Mouse (Mus musculus) left cerebral cortex, postnatal 10 days (tissue): ENCODE results near the gene Supt16. TPM values are rescaled to one million over a fixed set of nuclear protein-coding genes. Genes with fewer than 3 reads are reported as not detected.

Source experiments
- DNase-seq, 2 experiments: peaks; one replicate each; pipeline ENCODE4 v3.0.0; 2021 to 2022; ENCODE audit warnings: low spot score in 2 of 2, mixed read lengths in 1 of 2; ENCODE audit errors: extremely low spot score in 1 of 2
- intact Hi-C: fragments of 180-260 bp; cut with DNase I; formaldehyde crosslinking; loops from one replicate; pipeline ENCODE4 v1.15.1; 2025
- total RNA-seq, 2 experiments: library from RNA; stranded (reverse); gene quantifications; 2 replicates each; pipeline ENCODE4 v1.2.3; 2021

Gene Supt16
- 10 to 100 TPM; 48.3 to 53.1 TPM for total RNA-seq

DNA sequence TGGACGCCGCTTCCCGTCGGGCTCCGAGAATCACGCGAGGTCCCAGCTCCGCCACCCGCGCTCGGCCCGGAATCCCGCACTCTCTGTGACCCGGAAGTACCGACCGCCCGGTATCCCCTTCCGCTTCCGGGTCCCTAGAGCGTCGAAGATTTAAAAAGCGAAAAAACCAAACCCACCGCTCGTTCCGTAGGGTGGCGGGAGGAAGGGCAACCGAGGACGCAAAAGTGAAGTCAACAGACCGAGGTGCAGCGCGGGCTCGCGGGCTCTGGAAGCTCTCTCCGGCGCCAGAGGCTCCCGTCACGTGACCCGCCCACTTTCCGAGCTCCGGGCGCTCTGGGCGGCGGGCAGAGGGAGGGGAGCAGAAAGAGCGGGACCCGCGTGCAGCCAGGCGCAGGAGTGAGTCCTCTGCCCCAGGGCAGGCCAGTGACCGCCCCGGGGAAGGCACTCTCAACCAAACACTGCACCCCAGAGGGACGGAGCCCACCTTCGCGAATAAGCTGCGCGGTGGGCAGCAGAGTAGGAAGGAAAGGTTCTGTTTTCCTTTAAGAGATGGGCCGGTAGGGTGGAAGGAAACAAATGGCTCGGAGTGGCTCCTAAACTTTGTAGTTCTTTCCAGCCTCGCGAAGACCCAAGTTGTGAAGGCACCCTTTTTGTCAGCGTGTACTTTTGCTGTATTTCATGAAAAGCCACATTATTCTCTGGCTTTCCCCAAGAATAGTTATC lies at the start of gene Supt16:
Gene Supt16 (minus strand): TSS at position 261 of the 723 bp plus-strand sequence.
- DNase-seq: peak; percentile 73 to 91
- intact Hi-C loops: loop anchor here (5.0 to 10.0 kb wide), 2 partner anchors 45 to 293 kb away; no protein-coding TSS in a partner anchor

DNA sequence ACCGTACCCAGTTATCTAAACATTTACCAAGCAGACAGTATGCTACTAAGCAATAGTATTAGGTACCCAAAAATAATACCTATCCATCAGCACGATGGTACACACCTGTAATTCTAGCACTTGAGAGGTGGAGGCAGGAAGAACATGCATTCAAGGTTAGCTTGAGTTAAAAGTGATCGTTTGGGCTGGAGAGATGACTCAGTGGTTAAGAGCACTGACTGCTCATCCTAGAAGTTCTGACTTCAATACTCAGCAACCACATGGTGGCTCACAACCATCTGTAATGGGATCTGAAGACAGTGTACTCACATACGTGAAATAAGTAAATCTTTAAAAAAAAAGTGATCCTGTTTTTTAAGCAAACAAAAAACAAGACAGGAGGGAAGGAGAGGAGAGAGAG lies 48.9 kb upstream of the Supt16 start:
- intact Hi-C loops: no loop called here

DNA sequence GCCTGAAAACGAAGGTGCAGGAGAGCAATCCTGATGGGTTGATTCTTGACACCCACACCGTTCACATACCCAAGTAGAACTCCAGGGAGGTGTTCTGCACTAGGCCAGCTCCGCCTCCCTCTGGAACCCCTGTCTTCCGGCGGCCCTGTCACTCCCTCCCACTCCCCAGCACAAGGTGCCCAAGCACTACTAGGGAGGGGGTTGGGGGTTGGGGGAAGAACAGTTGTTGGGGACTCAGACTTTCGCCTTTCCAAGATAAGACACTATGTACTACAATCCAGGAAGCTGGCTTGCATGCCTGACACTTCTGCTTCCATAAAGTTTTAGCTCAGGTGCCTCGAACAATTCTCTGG lies 47.5 kb upstream of the Supt16 start:
- no peak for DNase-seq
- intact Hi-C loops: loop anchor here (5.0 kb wide), 1 partner anchor 47 kb away; the partner anchor contains the start of gene Supt16

More for the DNA sequence above, 48.9 kb upstream of the Supt16 start:
- no peak for DNase-seq

DNA sequence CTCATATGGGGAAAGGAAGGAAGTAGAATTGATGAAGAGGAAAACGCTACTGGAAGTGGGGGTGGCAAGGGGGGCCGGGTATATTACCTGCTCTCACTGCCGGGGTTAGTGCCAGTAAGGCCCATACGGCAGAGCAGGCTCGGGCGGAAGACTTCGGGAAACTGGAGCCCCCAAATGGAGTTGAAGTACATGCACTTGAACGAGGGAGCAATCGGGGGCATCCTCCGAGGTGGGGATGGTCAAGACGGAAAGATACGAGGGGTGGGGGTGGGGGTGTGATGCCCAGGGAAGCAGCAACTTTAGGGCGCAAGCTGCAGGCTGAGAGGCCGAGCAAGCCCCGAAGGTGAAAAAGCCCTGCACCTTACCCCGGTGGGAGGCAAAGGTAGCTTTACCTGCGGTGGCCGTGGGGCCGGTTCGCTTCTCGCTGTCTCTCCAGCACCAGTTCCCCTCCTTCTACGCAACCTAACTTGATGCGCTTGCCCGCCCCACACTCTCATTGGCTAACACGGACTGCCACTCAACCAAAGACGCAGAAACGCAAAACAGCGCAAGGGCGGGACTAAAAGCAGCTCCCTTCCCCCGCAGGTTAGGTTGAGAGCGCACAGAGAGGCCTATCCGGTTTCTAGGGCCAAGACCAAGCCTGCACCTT lies 46.9 kb upstream of the Supt16 start:
- peak; percentile 98 to 99 for DNase-seq
- intact Hi-C loops: loop anchor here (5.0 kb wide), 1 partner anchor 47 kb away; the partner anchor contains the start of gene Supt16

DNA sequence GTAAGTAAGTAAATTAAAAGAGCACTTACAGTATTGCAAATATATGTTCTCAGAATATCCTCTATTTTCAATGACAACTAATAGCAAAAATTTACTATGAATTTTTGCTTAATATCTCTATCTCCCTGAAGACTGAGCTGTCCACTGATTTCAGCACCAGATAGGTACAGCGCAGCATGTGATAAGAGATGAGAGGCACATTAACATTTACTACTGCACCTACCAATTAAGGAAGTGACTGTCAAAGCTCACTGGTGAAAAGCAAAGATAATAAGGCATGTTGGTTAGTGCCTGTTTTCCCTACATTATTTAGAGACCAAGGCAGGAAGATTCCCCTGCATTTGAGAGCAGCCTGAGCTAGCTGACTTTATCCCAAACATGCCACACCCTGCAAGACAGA lies 39.0 kb upstream of the Supt16 start:
- intact Hi-C loops: no loop called here
- DNase-seq: no peak

DNA sequence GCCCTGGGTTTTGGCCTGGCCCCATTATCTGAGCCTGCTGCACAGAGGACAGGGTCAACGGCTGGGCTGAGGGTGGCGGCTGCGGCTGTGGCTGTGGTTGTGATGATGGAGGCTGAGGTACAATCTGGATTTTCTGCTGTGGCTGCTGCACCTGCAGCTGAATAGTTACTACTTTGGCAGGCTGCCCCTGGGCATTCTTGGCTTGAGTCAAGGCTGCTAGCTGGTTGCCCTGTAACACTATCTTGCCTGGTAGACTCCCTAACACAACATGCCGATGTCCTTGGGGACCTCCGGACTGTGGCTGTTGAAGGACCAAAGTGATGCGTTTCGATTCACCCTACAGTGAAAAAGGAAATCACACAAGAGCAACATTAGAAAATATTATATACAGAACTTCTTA lies 37.9 kb upstream of the Supt16 start:
- DNase-seq: no peak
- intact Hi-C loops: no loop called here

DNA sequence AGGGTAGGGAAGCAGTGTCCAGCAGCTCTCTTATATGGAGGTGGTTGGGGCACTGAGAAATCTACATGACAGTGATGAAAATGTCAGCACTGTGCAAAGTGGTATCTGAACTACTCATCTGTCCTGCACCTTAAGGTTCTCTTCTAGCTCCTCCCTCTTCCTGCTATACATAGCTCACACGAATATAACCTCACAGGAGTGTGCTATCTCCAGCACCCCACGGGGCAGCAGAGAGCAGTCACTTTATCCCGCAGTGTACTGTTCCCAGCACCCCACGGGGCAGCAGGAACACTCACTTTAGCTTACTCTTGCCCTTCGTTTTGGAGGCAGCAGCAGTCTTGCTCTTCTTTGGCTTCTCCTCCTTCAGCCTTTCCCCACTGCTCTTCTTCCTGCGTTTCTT lies 35.0 kb upstream of the Supt16 start:
- no peak for DNase-seq

DNA sequence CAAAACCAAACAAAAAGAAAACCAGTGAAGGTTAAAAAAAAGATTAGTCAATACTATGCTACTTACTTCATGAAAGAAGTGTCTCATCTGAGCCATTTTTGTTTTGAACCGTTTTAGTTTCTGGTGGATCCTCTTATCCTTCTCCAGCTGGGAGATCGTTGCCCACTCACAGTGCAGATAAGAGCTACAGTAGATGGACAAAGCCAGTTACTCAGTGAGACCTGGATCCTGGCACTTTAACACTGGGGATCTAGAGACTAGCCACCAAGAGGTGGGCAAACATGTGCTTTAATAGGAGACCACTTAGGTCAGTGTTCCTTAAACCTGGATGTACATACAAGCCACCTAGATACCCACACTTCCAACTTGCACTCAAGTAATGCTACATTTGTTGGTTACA lies 28.8 kb upstream of the Supt16 start:
- no peak for DNase-seq
- intact Hi-C loops: loop anchor here (2.0 to 10.0 kb wide), 3 partner anchors 13 to 151 kb away; no protein-coding TSS in a partner anchor

More for the DNA sequence above, 35.0 kb upstream of the Supt16 start:
- intact Hi-C loops: no loop called here

DNA sequence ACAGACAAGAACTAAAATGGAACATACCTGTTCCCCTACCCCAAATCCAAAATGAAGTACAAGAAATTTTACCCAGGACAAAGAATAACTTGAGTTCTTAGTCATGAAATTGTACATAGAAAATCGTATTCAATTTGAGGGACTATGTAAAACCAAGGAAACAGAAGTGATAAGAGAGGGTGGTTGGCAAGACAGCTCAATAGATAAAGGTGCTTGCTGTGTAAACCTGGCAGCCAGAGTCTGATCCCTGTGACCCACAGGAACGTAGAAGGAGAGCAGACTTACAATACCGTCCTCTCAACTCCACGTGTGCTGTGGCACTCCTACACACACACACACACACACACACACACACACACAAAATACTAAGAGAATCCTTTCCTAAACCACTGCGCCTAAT lies 20.0 kb upstream of the Supt16 start:
- intact Hi-C loops: loop anchor here (5.0 kb wide), 1 partner anchor 40 kb away; no protein-coding TSS in a partner anchor
- no peak for DNase-seq

DNA sequence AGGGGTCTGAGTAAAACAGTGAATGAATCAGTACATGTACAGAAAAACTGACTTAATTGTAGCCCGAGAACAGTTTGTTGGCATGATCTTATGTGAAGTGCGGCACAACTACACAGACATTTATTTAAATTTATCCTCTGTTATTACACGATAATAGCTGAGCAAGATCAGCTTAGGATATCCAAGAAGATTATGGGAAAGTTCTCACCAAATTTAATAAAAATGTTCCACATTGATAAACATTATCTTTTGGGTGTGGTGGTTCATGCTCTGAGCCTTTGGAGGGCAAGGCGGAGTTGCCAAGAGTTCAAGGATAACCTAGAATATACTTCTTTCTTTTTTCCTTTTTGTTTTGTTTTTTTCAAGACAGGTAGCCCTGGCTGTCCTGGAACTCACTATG lies 2.2 kb upstream of the Supt16 start:
- intact Hi-C loops: loop anchor here (5.0 to 10.0 kb wide), 2 partner anchors 43 to 295 kb away; no protein-coding TSS in a partner anchor

DNA sequence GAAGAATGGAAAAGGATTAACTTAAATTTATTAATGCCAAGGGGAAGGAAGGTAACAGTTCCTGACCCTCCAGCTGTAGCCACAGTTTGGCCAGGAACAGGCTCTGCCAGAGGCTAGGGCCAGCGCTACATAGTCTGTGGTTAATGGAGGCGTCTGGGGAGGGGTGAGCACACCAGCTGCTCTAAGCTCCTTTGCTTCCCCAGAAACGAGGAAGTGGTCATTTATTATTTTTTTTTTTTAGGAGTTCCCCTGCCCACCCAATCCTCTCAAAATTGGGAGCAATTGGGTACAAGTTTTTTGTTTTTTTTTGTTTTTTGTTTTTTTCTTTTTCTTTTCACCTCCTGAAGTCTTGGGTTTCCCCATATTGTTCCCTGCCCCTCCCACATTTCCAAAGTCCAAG lies 925 bp upstream of the Supt16 start:
- no peak for DNase-seq
- intact Hi-C loops: loop anchor here (5.0 to 10.0 kb wide), 2 partner anchors 44 to 293 kb away; no protein-coding TSS in a partner anchor

More for the DNA sequence above, 2.2 kb upstream of the Supt16 start:
- DNase-seq: no peak

DNA sequence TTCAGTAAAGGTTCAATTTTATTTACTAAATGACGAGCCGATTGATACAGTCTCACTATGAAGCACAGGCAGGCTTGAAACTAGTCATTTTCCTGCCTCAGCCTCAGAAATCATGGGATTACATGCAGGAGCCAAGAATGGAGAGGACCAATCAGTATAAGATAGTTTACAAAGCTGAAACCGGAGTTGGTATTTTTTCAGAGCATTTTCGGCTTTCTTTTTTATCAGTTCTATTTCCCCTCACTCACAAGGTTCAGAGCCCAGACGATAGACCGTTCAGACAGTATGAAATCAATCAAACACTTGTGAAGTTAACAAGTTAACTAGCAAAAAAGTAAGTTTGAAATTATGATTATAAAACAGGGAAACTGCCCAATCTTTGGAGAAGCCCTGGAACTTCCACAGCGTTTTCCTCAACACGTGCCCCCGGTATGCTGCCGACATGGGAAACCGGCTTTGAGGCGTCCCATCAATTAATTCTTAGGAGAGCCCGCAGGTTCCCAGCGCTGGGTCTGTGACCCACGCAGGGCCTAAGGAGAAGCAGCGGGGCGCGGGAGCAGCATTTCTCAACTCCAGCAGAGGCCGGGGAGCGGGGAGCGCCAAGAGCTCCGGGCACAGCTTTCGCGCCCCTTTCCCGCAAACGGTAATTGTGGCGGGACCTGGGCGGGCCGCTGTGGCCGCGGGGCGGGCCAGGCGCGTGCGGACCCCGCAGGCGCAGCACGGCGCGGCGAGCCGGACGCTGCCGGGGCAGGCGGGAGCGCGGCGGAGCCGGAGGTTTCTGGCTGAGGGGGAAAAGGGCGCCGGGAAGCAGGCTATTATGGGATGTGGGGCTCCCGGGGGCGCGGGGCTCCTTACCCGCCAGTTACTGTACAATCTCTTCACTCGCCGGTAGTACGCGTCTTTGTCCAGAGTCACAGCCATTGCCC lies 723 bp downstream of the Supt16 start:
- DNase-seq: peak in 1 of 2 experiments; percentile 45
- intact Hi-C loops: loop anchor here (5.0 to 10.0 kb wide), 2 partner anchors 46 to 292 kb away; no protein-coding TSS in a partner anchor

DNA sequence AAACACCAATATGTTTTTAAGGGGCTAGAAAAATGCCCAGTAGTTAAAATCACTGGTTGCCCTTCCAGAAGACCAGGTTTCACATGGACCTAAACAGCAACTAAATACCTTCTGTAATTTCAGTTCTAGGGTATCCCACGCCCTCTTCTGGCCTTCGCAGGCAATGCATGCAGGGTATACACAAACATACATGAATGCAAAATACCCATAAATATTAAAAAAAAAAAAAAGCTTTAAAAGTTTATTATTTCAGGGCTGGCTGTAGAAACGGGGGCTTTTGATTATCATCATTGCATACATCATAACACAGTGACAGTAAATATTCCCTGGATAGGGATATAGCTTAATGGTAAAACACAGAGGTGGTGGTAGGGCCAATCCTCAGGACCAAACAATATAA lies 1.5 kb downstream of the Supt16 start:
- intact Hi-C loops: loop anchor here (5.0 to 10.0 kb wide), 2 partner anchors 47 to 291 kb away; no protein-coding TSS in a partner anchor
- DNase-seq: peak in 1 of 2 experiments; percentile 43

DNA sequence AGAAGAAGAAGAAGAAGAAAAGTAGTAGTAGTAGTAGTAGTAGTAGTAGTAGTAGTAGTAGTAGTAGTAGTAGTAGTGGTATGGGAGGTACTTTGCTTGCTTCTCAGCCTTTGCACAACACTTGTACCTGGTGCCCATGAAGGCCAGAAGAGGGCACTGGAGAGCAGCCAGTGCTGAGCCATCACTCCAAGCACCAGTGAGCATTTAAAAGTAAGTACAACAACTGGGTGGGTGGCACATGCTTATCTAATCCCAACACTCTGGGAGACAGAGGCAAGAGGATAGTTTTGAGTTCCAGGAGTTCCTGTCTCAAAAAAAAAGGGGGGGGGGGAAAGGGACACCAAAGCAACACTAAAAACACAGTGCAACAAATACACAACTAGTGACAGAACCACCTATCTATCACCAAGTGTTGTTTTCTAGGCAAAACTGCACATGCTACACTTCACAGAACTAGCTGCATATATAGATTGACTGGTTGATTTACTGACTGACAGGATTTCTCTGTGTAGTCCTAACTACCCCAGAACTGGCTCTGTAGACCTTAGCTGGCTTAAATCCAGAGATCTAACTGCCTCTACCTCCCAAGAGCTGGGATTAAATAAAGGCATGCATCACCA lies 6.4 kb downstream of the Supt16 start:
- intact Hi-C loops: loop anchor here (5.0 to 10.0 kb wide), 2 partner anchors 69 to 286 kb away; no protein-coding TSS in a partner anchor
- DNase-seq: peak in 1 of 2 experiments; percentile 27

DNA sequence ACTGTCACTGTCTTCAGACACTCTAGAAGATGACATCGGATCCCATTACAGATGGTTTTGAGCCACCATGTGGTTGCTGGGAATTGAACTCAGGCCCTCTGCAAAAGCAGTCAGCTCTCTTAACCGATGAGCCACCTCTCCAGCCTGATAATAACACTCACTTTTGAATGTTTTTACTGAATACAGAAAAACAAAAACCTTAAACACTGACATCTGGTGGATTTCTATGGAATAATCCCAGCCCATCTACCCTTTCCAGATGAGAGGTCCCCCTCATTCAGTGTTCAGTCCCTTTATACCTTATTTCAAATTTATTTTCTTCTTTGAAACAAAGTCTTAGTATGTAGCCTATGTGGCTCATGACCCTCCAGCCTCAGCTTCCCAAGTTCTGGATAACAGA lies 7.7 kb downstream of the Supt16 start:
- intact Hi-C loops: no loop called here
- DNase-seq: no peak

DNA sequence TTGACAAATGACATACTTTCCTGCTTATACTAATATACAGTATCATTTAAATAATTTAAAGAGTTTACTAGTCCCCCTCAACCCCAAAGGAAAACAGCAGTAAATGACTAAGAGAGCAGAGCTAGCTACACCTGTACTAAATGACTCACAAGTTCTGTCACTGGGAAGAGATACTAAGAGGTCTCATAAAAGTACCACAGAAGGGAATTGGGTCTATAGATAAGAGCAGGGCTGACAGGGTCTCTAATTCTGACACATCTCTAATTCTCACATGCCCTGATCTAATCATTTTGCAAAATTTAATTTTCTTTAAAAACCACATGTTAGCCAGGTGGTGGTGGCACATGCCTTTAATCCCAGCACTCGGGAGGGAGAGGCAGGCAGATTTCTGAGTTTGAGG lies 8.4 kb downstream of the Supt16 start:
- DNase-seq: no peak
- intact Hi-C loops: no loop called here

DNA sequence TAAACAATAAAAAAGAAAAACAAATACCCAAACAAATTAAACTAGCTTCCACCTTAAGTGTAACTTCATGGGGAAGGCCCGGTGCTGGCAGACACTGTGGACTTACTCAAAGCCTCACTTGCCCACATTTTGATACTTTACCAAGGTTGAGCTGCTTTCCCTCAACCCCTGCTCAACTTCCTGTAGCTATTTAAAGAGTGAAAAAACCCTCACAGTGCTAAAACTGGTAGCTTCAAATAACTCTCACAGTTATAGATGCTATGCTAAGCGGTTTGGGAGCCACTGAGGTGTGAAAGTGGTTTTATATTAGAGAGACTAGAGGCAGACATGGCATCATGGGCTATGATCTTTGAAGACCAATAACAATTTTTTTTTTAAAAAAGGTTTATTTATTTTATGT lies 30.6 kb downstream of the Supt16 start:
- DNase-seq: no peak
- intact Hi-C loops: no loop called here

DNA sequence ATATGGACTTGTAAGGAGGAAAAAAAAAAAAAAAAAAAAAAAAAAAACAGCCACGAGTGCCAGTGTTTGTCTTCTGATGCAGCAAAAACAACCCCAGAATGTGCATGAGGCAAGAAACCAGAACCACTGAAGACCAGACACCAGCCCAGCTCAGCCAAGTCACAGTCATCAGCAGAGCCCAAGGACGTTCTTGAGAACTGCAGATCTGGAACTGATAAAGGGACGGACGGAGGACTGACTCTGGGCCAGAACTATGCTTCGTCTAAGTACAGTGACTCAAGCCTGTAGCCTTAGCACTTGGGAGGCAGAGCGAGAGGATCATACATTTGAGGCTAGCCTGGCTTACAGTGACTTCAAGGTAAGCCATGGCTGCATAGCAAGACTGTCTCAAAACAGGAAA lies 36.3 kb downstream of the Supt16 start:
- intact Hi-C loops: no loop called here
- DNase-seq: no peak
